Mouse (Mus musculus): ENCODE measurements around the gene Pld2.
"Not testable (repeated sequence)": the region's sequence is repeated elsewhere in the genome, so short reads cannot be mapped to it uniquely, and the experiment has no call there.

Pld2 gene

GRCm38 (mm10) chr11:70525726-70526125 lies 14.1 kb upstream of the Pld2 start:
- peak; percentile 33 for DNase-seq (ENCODE audit: low spot score)

GRCm38 (mm10) chr11:70526211-70526610 lies 13.7 kb upstream of the Pld2 start:
- no peak for DNase-seq (ENCODE audit: low spot score)

- DNase-seq (ENCODE audit: low spot score), result no peak
Measured at GRCm38 (mm10) chr11:70528610-70529009, 11.3 kb upstream of the Pld2 start.

- not testable (repeated sequence) for DNase-seq (ENCODE audit: low spot score)
Measured at GRCm38 (mm10) chr11:70531065-70531464, 8.8 kb upstream of the Pld2 start.

GRCm38 (mm10) chr11:70532839-70533238 lies 7.0 kb upstream of the Pld2 start, which contains the start of gene Gm40193:
Gm40193 (minus strand) TSS chr11:70532939.
- DNase-seq (ENCODE audit: low spot score), result no peak

GRCm38 (mm10) chr11:70539423-70539822 lies 441 bp upstream of the Pld2 start:
- no peak for DNase-seq (ENCODE audit: low spot score)

- DNase-seq (ENCODE audit: low spot score), result no peak
Measured at GRCm38 (mm10) chr11:70540928-70541327, 1.1 kb downstream of the Pld2 start.

GRCm38 (mm10) chr11:70541415-70541814 lies 1.6 kb downstream of the Pld2 start:
- no peak for DNase-seq (ENCODE audit: low spot score)

GRCm38 (mm10) chr11:70544496-70544895 lies 4.6 kb downstream of the Pld2 start:
- DNase-seq (ENCODE audit: low spot score), result no peak

- DNase-seq (ENCODE audit: low spot score), result no peak
Measured at GRCm38 (mm10) chr11:70551526-70551925, 11.7 kb downstream of the Pld2 start.

- no peak for DNase-seq (ENCODE audit: low spot score)
Measured at GRCm38 (mm10) chr11:70553940-70554339, 14.1 kb downstream of the Pld2 start.

- DNase-seq (ENCODE audit: low spot score), result no peak
Measured at GRCm38 (mm10) chr11:70557545-70557944, 17.7 kb downstream of the Pld2 start.

GRCm38 (mm10) chr11:70561937-70562286 lies 22.0 kb downstream of the Pld2 start:
- DNase-seq (ENCODE audit: low spot score), result no peak

GRCm38 (mm10) chr11:70562287-70562994 lies 22.6 kb downstream of the Pld2 start, which contains the start of gene Mink1:
Mink1 (plus strand) TSS chr11:70562881.
- DNase-seq (ENCODE audit: low spot score), result peak; percentile 89

- DNase-seq (ENCODE audit: low spot score), result no peak
Measured at GRCm38 (mm10) chr11:70562995-70563469, 23.2 kb downstream of the Pld2 start.

GRCm38 (mm10) chr11:70563470-70564275 lies 23.8 kb downstream of the Pld2 start:
- DNase-seq (ENCODE audit: low spot score), result peak; percentile 64

- no peak for DNase-seq (ENCODE audit: low spot score)
Measured at GRCm38 (mm10) chr11:70564276-70564873, 24.5 kb downstream of the Pld2 start.

- no peak for DNase-seq (ENCODE audit: low spot score)
Measured at GRCm38 (mm10) chr11:70566586-70566985, 26.7 kb downstream of the Pld2 start.

GRCm38 (mm10) chr11:70570614-70571013 lies 30.8 kb downstream of the Pld2 start:
- not testable (repeated sequence) for DNase-seq (ENCODE audit: low spot score)

GRCm38 (mm10) chr11:70571641-70572040 lies 31.8 kb downstream of the Pld2 start:
- no peak for DNase-seq (ENCODE audit: low spot score)

GRCm38 (mm10) chr11:70572348-70572902 lies 32.6 kb downstream of the Pld2 start:
- DNase-seq (ENCODE audit: low spot score), result no peak

- no peak for DNase-seq (ENCODE audit: low spot score)
Measured at GRCm38 (mm10) chr11:70573872-70574271, 34.0 kb downstream of the Pld2 start.

Data from embryo, embryonic 10 days (tissue).